ENCODE assay signal across 8 mouse cellular contexts in genomic region chr15:102999183-102999831, GRCm38 (mm10). TPM values are rescaled to one million over a fixed set of nuclear protein-coding genes. Genes with fewer than 3 reads are reported as not detected.
DNase-seq lines count a peak whose midpoint lies in the region; ATAC-seq and TF ChIP-seq lines count a peak whose summit lies in the region.

No protein-coding gene starts in this region.

- no peaks in the 10 kb centered on the region for H3K36me3 ChIP-seq in spleen, adult 2 months (ENCODE audit: control insufficient read depth, insufficient read depth, low read length)
- no peaks in the 10 kb centered on the region for H3K36me3 ChIP-seq in heart, adult 2 months (ENCODE audit: control insufficient read depth, insufficient read depth, low read length)
- no peaks in the 10 kb centered on the region for H3K36me3 ChIP-seq in lung, embryonic 14.5 days (ENCODE audit: insufficient read depth)

- H3K4me1 ChIP-seq in spleen, adult 2 months (ENCODE audit: control insufficient read depth, insufficient read depth, insufficient read length) = no peaks in the 10 kb centered on the region; the same call in 1 of the 2 replicates
- no peaks in the 10 kb centered on the region for H3K4me1 ChIP-seq in heart, adult 2 months (ENCODE audit: control insufficient read depth, insufficient read depth, low read length)
- H3K4me1 ChIP-seq in lung, embryonic 14.5 days (ENCODE audit: insufficient read depth) = no peaks in the 10 kb centered on the region

- H3K9me3 ChIP-seq in lung, embryonic 14.5 days (ENCODE audit: low read depth, low read length) = no peaks in the 10 kb centered on the region

- H3K27me3 ChIP-seq in spleen, adult 2 months (ENCODE audit: control insufficient read depth, insufficient read depth, low read length) = peaks cover 46% of the 10 kb centered on the region
- H3K27me3 ChIP-seq in heart, adult 2 months (ENCODE audit: control insufficient read depth, insufficient read depth, low read length) = peaks cover 25% of the 10 kb centered on the region
- H3K27me3 ChIP-seq in lung, embryonic 14.5 days (ENCODE audit: insufficient read depth, low read length) = peaks cover 100% of the 10 kb centered on the region

- peak; percentile 52; the same call in 1 of the 2 replicates for ATAC-seq in lung, embryonic 14.5 days (ENCODE audit: insufficient read depth)

- no peak overlapping the region for H3K27ac ChIP-seq in spleen, adult 2 months (ENCODE audit: insufficient read depth, low read length)
- peak overlapping the region; percentile 48; the same call in 1 of the 2 replicates for H3K27ac ChIP-seq in heart, adult 2 months
- no peak overlapping the region; the same call in 1 of the 2 replicates for H3K27ac ChIP-seq in lung, embryonic 14.5 days (ENCODE audit: low read depth)

- WGBS in spleen, adult 2 months = 4% methylated on average over 33 of the region's 33 CpGs
- WGBS in heart, adult 2 months = 2% methylated on average over 33 of the region's 33 CpGs
- 1% methylated on average over 33 of the region's 33 CpGs for WGBS in lung, embryonic 14.5 days

- H3K4me2 ChIP-seq in lung, embryonic 14.5 days = peak overlapping the region; percentile 79

- H3K79me2 ChIP-seq in heart, adult 2 months (replicated peaks; ENCODE audit: control insufficient read depth, insufficient read depth, low read length) = no peaks in the 10 kb centered on the region

- DNase-seq in spleen, adult 2 months (ENCODE audit: low read depth in 1 of 2, low spot score in 2 of 2) = peak in 1 of 2 experiments; percentile 50
- no peak for DNase-seq in spleen, postnatal 14 days (ENCODE audit: low spot score in 2 of 2)
- DNase-seq in embryo, embryonic 10.5 days (ENCODE audit: low spot score) = peak; percentile 86
- peak; percentile 72 to 76 for DNase-seq in heart, adult 2 months
- DNase-seq in kidney, adult 11 months = peak; percentile 94
- peak; percentile 57 for DNase-seq in lung, embryonic 14.5 days
- DNase-seq in ovary, postnatal 36 days (ENCODE audit: low spot score) = peak; percentile 92
- DNase-seq in right cerebral cortex, adult 18-20 months = no peak

- no peak for TF ChIP-seq POLR2A in spleen, adult 2 months (IDR thresholded peaks at IDR 0.05; ENCODE audit: low read depth, low read length)
- TF ChIP-seq POLR2A in heart, adult 2 months (IDR thresholded peaks at IDR 0.05; ENCODE audit: insufficient read depth, low read depth, low read length) = no peak

- H3K4me3 ChIP-seq in spleen, adult 2 months (ENCODE audit: extremely low read depth, insufficient read depth, insufficient read length) = peak overlapping the region; percentile 44
- peak overlapping the region; percentile 62 for H3K4me3 ChIP-seq in heart, adult 2 months
- H3K4me3 ChIP-seq in lung, embryonic 14.5 days (ENCODE audit: low read depth, low read length) = peak overlapping the region; percentile 43

- intact Hi-C loops in heart, adult 2 months (cut with DNase I) = no loop called here

- no peak for TF ChIP-seq EP300 in heart, adult 2 months (IDR thresholded peaks at IDR 0.05; ENCODE audit: insufficient read depth, low read depth, low read length)

- peak overlapping the region; percentile 72 for H3K9ac ChIP-seq in heart, adult 2 months (ENCODE audit: low read depth, low read length)
- H3K9ac ChIP-seq in lung, embryonic 14.5 days = peak overlapping the region; percentile 32; the same call in 1 of the 2 replicates

- no peak for TF ChIP-seq CTCF in spleen, adult 2 months (IDR thresholded peaks at IDR 0.05; ENCODE audit: extremely low read depth, insufficient read depth, insufficient read length, insufficient replicate concordance)
- TF ChIP-seq CTCF in heart, adult 2 months (IDR thresholded peaks at IDR 0.05) = no peak
- no peak for TF ChIP-seq CTCF in lung, embryonic 14.5 days (IDR thresholded peaks at IDR 0.05; ENCODE audit: low read depth)

RNA-seq across cellular contexts. Expression of gene Hoxc6, which starts 1.2 kb away (rescaled TPM):
- polyA plus RNA-seq in spleen, adult 2 months (2012; rRNA removed) = 0.07 TPM in 1 of 2 replicates, not detected in the other
- total RNA-seq in heart, adult 2 months (2021) = not detected
- polyA plus RNA-seq in heart, adult 2 months (2012; rRNA removed) = not detected in 2 replicates
- not detected in 2 replicates for polyA plus RNA-seq in lung, embryonic 14.5 days (2014; fragmentation: Nextera tagmentation; extraction: Ambion mirVana)

RNA-seq across cellular contexts. Expression of gene Hoxc8, which starts 8.9 kb away (rescaled TPM):
- not detected in 2 replicates for polyA plus RNA-seq in spleen, adult 2 months (2012; rRNA removed)
- total RNA-seq in heart, adult 2 months (2021) = not detected
- not detected in 2 replicates for polyA plus RNA-seq in heart, adult 2 months (2012; rRNA removed)
- polyA plus RNA-seq in lung, embryonic 14.5 days (2014; fragmentation: Nextera tagmentation; extraction: Ambion mirVana) = not detected in 2 replicates

RNA-seq across cellular contexts. Expression of gene Hoxc4, which starts 19.4 kb away (rescaled TPM):
- polyA plus RNA-seq in spleen, adult 2 months (2012; rRNA removed) = 0.13 and 0.25 TPM in 2 replicates
- total RNA-seq in heart, adult 2 months (2021) = not detected
- polyA plus RNA-seq in heart, adult 2 months (2012; rRNA removed) = 0.10 TPM in 1 of 2 replicates, not detected in the other
- polyA plus RNA-seq in lung, embryonic 14.5 days (2014; fragmentation: Nextera tagmentation; extraction: Ambion mirVana) = 1.5 and 2.1 TPM in 2 replicates

RNA-seq across cellular contexts. Expression of gene Hoxc9, which starts 23.1 kb away (rescaled TPM):
- 0.05 TPM in 1 of 2 replicates, not detected in the other for polyA plus RNA-seq in spleen, adult 2 months (2012; rRNA removed)
- not detected for total RNA-seq in heart, adult 2 months (2021)
- polyA plus RNA-seq in heart, adult 2 months (2012; rRNA removed) = not detected in 2 replicates
- not detected in 2 replicates for polyA plus RNA-seq in lung, embryonic 14.5 days (2014; fragmentation: Nextera tagmentation; extraction: Ambion mirVana)

RNA-seq across cellular contexts. Expression of gene Hoxc5, which starts 32.1 kb away (rescaled TPM):
- 0.05 TPM in 1 of 2 replicates, not detected in the other for polyA plus RNA-seq in spleen, adult 2 months (2012; rRNA removed)
- not detected for total RNA-seq in heart, adult 2 months (2021)
- 0.20 TPM in 1 of 2 replicates, not detected in the other for polyA plus RNA-seq in heart, adult 2 months (2012; rRNA removed)
- 0.62 and 0.74 TPM in 2 replicates for polyA plus RNA-seq in lung, embryonic 14.5 days (2014; fragmentation: Nextera tagmentation; extraction: Ambion mirVana)

Comparison
In these comparisons a context has a peak if more than half of its experiments do, and no peak if none do; other contexts are left out.
1. DNase-seq: peak in embryo, embryonic 10.5 days (single experiment), heart, adult 2 months (2 of 2), kidney, adult 11 months (single experiment), lung, embryonic 14.5 days (single experiment) and ovary, postnatal 36 days (single experiment); none in spleen, postnatal 14 days (0 of 2) and right cerebral cortex, adult 18-20 months (single experiment).
2. Peak in every context shown above with its lines, with median percentiles within 50 percentile points of each other: H3K4me3 ChIP-seq.